ENCODE assay signal across 8 mouse cellular contexts in genomic region chrX:102189581-102189980, GRCm38 (mm10). TPM values are rescaled to one million over a fixed set of nuclear protein-coding genes. Genes with fewer than 3 reads are reported as not detected.
DNase-seq lines count a peak whose midpoint lies in the region; ATAC-seq and TF ChIP-seq lines count a peak whose summit lies in the region.

No protein-coding gene starts in this region.

- peaks cover 32% of the 10 kb centered on the region for H3K79me2 ChIP-seq in CH12.LX (replicated peaks; ENCODE audit: control insufficient read depth, extremely low read depth, insufficient read depth, poor library complexity, severe bottlenecking)

- H3K4me2 ChIP-seq in heart, embryonic 13.5 days = peak overlapping the region; percentile 76; the same call in 1 of the 2 replicates
- peak overlapping the region; percentile 63; the same call in 1 of the 2 replicates for H3K4me2 ChIP-seq in CH12.LX (ENCODE audit: insufficient read depth, low read depth, poor library complexity, severe bottlenecking)
- H3K4me2 ChIP-seq in embryonic facial prominence, embryonic 13.5 days = peak overlapping the region; percentile 63
- peak overlapping the region; percentile 69 for H3K4me2 ChIP-seq in liver, embryonic 13.5 days
- no peak overlapping the region for H3K4me2 ChIP-seq in kidney, embryonic 14.5 days (replicated peaks; ENCODE audit: low read depth, low read length)

- dilution Hi-C loops in CH12.LX (cut with MboI; ENCODE audit: extremely low pct_ligation_motif_present, extremely low pct_unique_long_range_greater_than_20kb, low sequenced_read_pairs) = no loop called here

- no peak for TF ChIP-seq EP300 in CH12.LX (IDR thresholded peaks at IDR 0.05; ENCODE audit: low read length)

- TF ChIP-seq CTCF in CH12.LX (conservative IDR thresholded peaks at IDR 0.05 in 1 of 2, IDR thresholded peaks at IDR 0.05 in 1 of 2; ENCODE audit: low read depth in 2 of 2, low read length in 2 of 2) = no peak

- TF ChIP-seq RAD21 in CH12.LX (IDR thresholded peaks at IDR 0.05; ENCODE audit: low read depth, low read length) = no peak

- ATAC-seq in heart, embryonic 13.5 days (ENCODE audit: extremely low read depth, insufficient number of reproducible peaks, low FRiP score, low TSS enrichment) = no peak
- ATAC-seq in embryonic facial prominence, embryonic 13.5 days (ENCODE audit: insufficient number of reproducible peaks, insufficient read depth, low FRiP score, low TSS enrichment, low read depth) = no peak
- peak; percentile 29; the same call in 1 of the 2 replicates for ATAC-seq in liver, embryonic 13.5 days (ENCODE audit: low read depth)
- no peak; the same call in 1 of the 2 replicates for ATAC-seq in kidney, embryonic 14.5 days (ENCODE audit: low FRiP score, low TSS enrichment)

- H3K27ac ChIP-seq in heart, embryonic 13.5 days (replicated peaks) = no peak overlapping the region
- no peak overlapping the region for H3K27ac ChIP-seq in CH12.LX (ENCODE audit: insufficient read depth, low read depth)
- H3K27ac ChIP-seq in embryonic facial prominence, embryonic 13.5 days = no peak overlapping the region
- no peak overlapping the region for H3K27ac ChIP-seq in liver, embryonic 13.5 days
- no peak overlapping the region for H3K27ac ChIP-seq in kidney, embryonic 14.5 days (ENCODE audit: low read depth, low read length)

- H3K36me3 ChIP-seq in heart, embryonic 13.5 days = peaks cover 30% of the 10 kb centered on the region
- H3K36me3 ChIP-seq in CH12.LX (replicated peaks in 1 of 2; ENCODE audit: control insufficient read depth in 1 of 2, insufficient read depth in 1 of 2, low read length in 1 of 2) = peaks cover 23 to 30% of the 10 kb centered on the region in 2 experiments
- peaks cover 8% of the 10 kb centered on the region; the same call in 1 of the 2 replicates for H3K36me3 ChIP-seq in embryonic facial prominence, embryonic 13.5 days
- H3K36me3 ChIP-seq in liver, embryonic 13.5 days = peaks cover 27% of the 10 kb centered on the region
- peaks cover 16% of the 10 kb centered on the region; the same call in 1 of the 2 replicates for H3K36me3 ChIP-seq in kidney, embryonic 14.5 days (ENCODE audit: control insufficient read depth, insufficient read depth, low read length)

- H3K4me3 ChIP-seq in heart, embryonic 13.5 days = peak overlapping the region; percentile 67
- peak overlapping the region in 1 of 3 experiments; percentile 83 for H3K4me3 ChIP-seq in CH12.LX (replicated peaks in 1 of 3; ENCODE audit: low read depth in 2 of 3, low read length in 2 of 3, poor library complexity in 1 of 3)
- H3K4me3 ChIP-seq in embryonic facial prominence, embryonic 13.5 days = no peak overlapping the region; the same call in 1 of the 2 replicates
- peak overlapping the region; percentile 68 for H3K4me3 ChIP-seq in liver, embryonic 13.5 days (replicated peaks)
- no peak overlapping the region for H3K4me3 ChIP-seq in kidney, embryonic 14.5 days (ENCODE audit: low read length)

- 41% methylated on average over 5 of the region's 5 CpGs for WGBS in heart, embryonic 13.5 days
- WGBS in embryonic facial prominence, embryonic 13.5 days = 49% methylated on average over 5 of the region's 5 CpGs
- WGBS in liver, embryonic 13.5 days (ENCODE audit: insufficient replicate concordance) = 45% methylated on average over 5 of the region's 5 CpGs
- WGBS in kidney, embryonic 14.5 days = 57% methylated on average over 5 of the region's 5 CpGs

- intact Hi-C loops in heart, postnatal 36 days (cut with DNase I) = loop anchor here (2.0 to 10.0 kb wide), 4 partner anchors 33 to 235 kb away; partner anchors contain the start of genes Ercc6l and Rtl5

- DNase-seq in heart, postnatal 36 days = no peak
- no peak for DNase-seq in CH12.LX (ENCODE audit: extremely low read depth)
- no peak for DNase-seq in liver, embryonic 13.5 days
- no peak for DNase-seq in thymus, postnatal 36 days
- DNase-seq in cerebellum, adult 11 months = no peak

- H3K4me1 ChIP-seq in heart, embryonic 13.5 days = peaks cover 18% of the 10 kb centered on the region
- peaks cover 0 to 9% of the 10 kb centered on the region in 2 experiments; a peak in 2 of 4 replicates for H3K4me1 ChIP-seq in CH12.LX (ENCODE audit: control insufficient read depth in 1 of 2, insufficient read depth in 2 of 2)
- H3K4me1 ChIP-seq in embryonic facial prominence, embryonic 13.5 days = 0 out of 2 replicates have a peak, but pooled peaks cover 6% of the 10 kb centered on the region
- peaks cover 12% of the 10 kb centered on the region for H3K4me1 ChIP-seq in liver, embryonic 13.5 days (replicated peaks)
- no peaks in the 10 kb centered on the region for H3K4me1 ChIP-seq in kidney, embryonic 14.5 days (ENCODE audit: control insufficient read depth, insufficient read depth, low read length)

- peak overlapping the region; percentile 59 for H3K9ac ChIP-seq in heart, embryonic 13.5 days
- 0 out of 2 replicates have a peak overlapping the region, but pooled peaks have one; percentile 34 for H3K9ac ChIP-seq in CH12.LX (ENCODE audit: insufficient read depth, low read depth)
- peak overlapping the region; percentile 90; the same call in 1 of the 2 replicates for H3K9ac ChIP-seq in embryonic facial prominence, embryonic 13.5 days
- H3K9ac ChIP-seq in liver, embryonic 13.5 days = peak overlapping the region; percentile 33; the same call in 1 of the 2 replicates
- no peak overlapping the region for H3K9ac ChIP-seq in kidney, embryonic 14.5 days (ENCODE audit: low read depth, low read length)

- in situ Hi-C loops in CH12.LX (cut with MboI; ENCODE audit: low pct_ligation_motif_present, low pct_unique_long_range_greater_than_20kb, low sequenced_read_pairs) = no loop called here

- peaks cover 10% of the 10 kb centered on the region for H3K27me3 ChIP-seq in heart, embryonic 13.5 days (replicated peaks)
- H3K27me3 ChIP-seq in CH12.LX (replicated peaks) = no peaks in the 10 kb centered on the region
- H3K27me3 ChIP-seq in embryonic facial prominence, embryonic 13.5 days = peaks cover 4% of the 10 kb centered on the region; the same call in 1 of the 2 replicates
- 0 out of 2 replicates have a peak, but pooled peaks cover 4% of the 10 kb centered on the region for H3K27me3 ChIP-seq in liver, embryonic 13.5 days
- no peaks in the 10 kb centered on the region; the same call in 1 of the 2 replicates for H3K27me3 ChIP-seq in kidney, embryonic 14.5 days (ENCODE audit: control insufficient read depth, insufficient read depth, low read length)

- no peak for TF ChIP-seq POLR2A in CH12.LX (IDR thresholded peaks at IDR 0.05; ENCODE audit: low read depth, low read length)

- no peaks in the 10 kb centered on the region for H3K9me3 ChIP-seq in heart, embryonic 13.5 days
- no peaks in the 10 kb centered on the region for H3K9me3 ChIP-seq in CH12.LX (replicated peaks; ENCODE audit: low read length)
- no peaks in the 10 kb centered on the region for H3K9me3 ChIP-seq in embryonic facial prominence, embryonic 13.5 days
- no peaks in the 10 kb centered on the region for H3K9me3 ChIP-seq in liver, embryonic 13.5 days (replicated peaks)
- no peaks in the 10 kb centered on the region for H3K9me3 ChIP-seq in kidney, embryonic 14.5 days (ENCODE audit: control insufficient read depth, low read length)

TF ChIP-seq in CH12.LX, 34 proteins besides CTCF, POLR2A, EP300 and RAD21 (continues in another document):
- TF ChIP-seq SMC3 (IDR thresholded peaks at IDR 0.05; ENCODE audit: low read depth, low read length) (no peak), JUN (IDR thresholded peaks at IDR 0.05; ENCODE audit: insufficient read depth, low read depth, low read length) (no peak), CHD1 (IDR thresholded peaks at IDR 0.05; ENCODE audit: low read depth, low read length) (no peak), ZC3H11A (IDR thresholded peaks at IDR 0.05; ENCODE audit: low read depth, low read length) (no peak), ELF1 (IDR thresholded peaks at IDR 0.05; ENCODE audit: low read depth, low read length) (no peak), TCF12 (IDR thresholded peaks at IDR 0.05; ENCODE audit: low read depth, low read length) (no peak), ETS1 (conservative IDR thresholded peaks at IDR 0.05; ENCODE audit: low read depth, low read length) (no peak), USF2 (conservative IDR thresholded peaks at IDR 0.05; ENCODE audit: low read depth, low read length) (no peak), USF1 (IDR thresholded peaks at IDR 0.05; ENCODE audit: low read depth, low read length) (no peak), JUND (conservative IDR thresholded peaks at IDR 0.05; ENCODE audit: low read depth, low read length) (no peak), POLR2AphosphoS2 (IDR thresholded peaks at IDR 0.05; ENCODE audit: low read depth, low read length) (no peak), MEF2A (IDR thresholded peaks at IDR 0.05; ENCODE audit: borderline replicate concordance, low read depth, low read length) (no peak), E2F4 (IDR thresholded peaks at IDR 0.05; ENCODE audit: insufficient replicate concordance, low read depth, low read length) (no peak), NRF1 (IDR thresholded peaks at IDR 0.05; ENCODE audit: low read depth, low read length) (no peak), GABPA (IDR thresholded peaks at IDR 0.05; ENCODE audit: insufficient replicate concordance, low read depth, low read length) (no peak), IRF4 (IDR thresholded peaks at IDR 0.05; ENCODE audit: low read depth, low read length) (no peak), ZNF384 (IDR thresholded peaks at IDR 0.05; ENCODE audit: low read depth, low read length) (no peak)

RNA-seq across cellular contexts. Expression of gene Rps4x, which starts 0.4 kb away (rescaled TPM):
- 477 and 507 TPM in 2 replicates for polyA plus RNA-seq in heart, embryonic 13.5 days (2015; fragmentation: Nextera tagmentation; extraction: Ambion mirVana)
- 100 to 1,000 TPM; 623 to 693 TPM for total RNA-seq in heart, postnatal 36 days (2021)
- total RNA-seq in CH12.LX (2012; rRNA removed) (3,052 and 3,101 TPM in 2 replicates), CH12.LX (2014; rRNA removed) (4,290 and 4,543 TPM in 2 replicates)
- polyA plus RNA-seq in CH12.LX (2012; ENCODE audit: insufficient read length, low read depth) = 2,286 and 2,456 TPM in 2 replicates
- 839 and 866 TPM in 2 replicates for polyA plus RNA-seq in embryonic facial prominence, embryonic 13.5 days (2015; fragmentation: Nextera tagmentation; extraction: Ambion mirVana)
- polyA plus RNA-seq in liver, embryonic 13.5 days (2015; fragmentation: Nextera tagmentation; extraction: Ambion mirVana) = 623 and 645 TPM in 2 replicates
- polyA plus RNA-seq in kidney, embryonic 14.5 days (2014; fragmentation: Nextera tagmentation; extraction: Ambion mirVana) = 993 and 1,252 TPM in 2 replicates

RNA-seq across cellular contexts. Expression of gene Ercc6l, which starts 32.7 kb away (rescaled TPM):
- 7.4 and 8.6 TPM in 2 replicates for polyA plus RNA-seq in heart, embryonic 13.5 days (2015; fragmentation: Nextera tagmentation; extraction: Ambion mirVana)
- total RNA-seq in heart, postnatal 36 days (2021) = under 1 TPM; 0.38 to 0.58 TPM
- total RNA-seq in CH12.LX (2012; rRNA removed) = 8.9 and 13.5 TPM in 2 replicates
- total RNA-seq in CH12.LX (2014; rRNA removed) = 18.5 and 21.5 TPM in 2 replicates
- 12.2 and 15.0 TPM in 2 replicates for polyA plus RNA-seq in CH12.LX (2012; ENCODE audit: insufficient read length, low read depth)
- polyA plus RNA-seq in embryonic facial prominence, embryonic 13.5 days (2015; fragmentation: Nextera tagmentation; extraction: Ambion mirVana) = 11.7 and 12.3 TPM in 2 replicates
- polyA plus RNA-seq in liver, embryonic 13.5 days (2015; fragmentation: Nextera tagmentation; extraction: Ambion mirVana) = 11.9 and 16.2 TPM in 2 replicates
- 10.1 and 19.0 TPM in 2 replicates for polyA plus RNA-seq in kidney, embryonic 14.5 days (2014; fragmentation: Nextera tagmentation; extraction: Ambion mirVana)

Comparison
In these comparisons a context has a peak if more than half of its experiments do, and no peak if none do; other contexts are left out.
1. H3K4me3 ChIP-seq: peak in heart, embryonic 13.5 days (single experiment) and liver, embryonic 13.5 days (single experiment); none in embryonic facial prominence, embryonic 13.5 days (single experiment) and kidney, embryonic 14.5 days (single experiment).